Mouse (Mus musculus): ENCODE measurements at regions not wholly inside any gene's neighbourhood (a gene's known extent, or its start where the extent isn't known, plus 50 kb on each side); places are given as distances from the start of the nearest gene placed in this dataset.

- TF ChIP-seq POLR2A (IDR thresholded peaks at IDR 0.05; ENCODE audit: low read depth, low read length) (no peak), CTCF (conservative IDR thresholded peaks at IDR 0.05; ENCODE audit: insufficient read depth, insufficient read length, low read depth, low read length) (no peak)
Observed at GRCm38 (mm10) chr6:31901791-31902190, 148.3 kb upstream of the 1700012A03Rik start.

All from kidney, adult 2 months (tissue).